Mouse (Mus musculus): ENCODE measurements at regions not wholly inside any gene's neighbourhood (a gene's known extent, or its start where the extent isn't known, plus 50 kb on each side); places are given as distances from the start of the nearest gene placed in this dataset.

- ATAC-seq = no peak
- Histone ChIP-seq H3K4me3 (ENCODE audit: low read length) (no peak overlapping the region), H3K4me2 (ENCODE audit: low read depth, low read length) (no peak overlapping the region), H3K27me3 (replicated peaks; ENCODE audit: control insufficient read depth, insufficient read depth, low read length) (no peaks in the 10 kb centered on the region), H3K4me1 (ENCODE audit: control insufficient read depth, insufficient read depth, low read length) (no peaks in the 10 kb centered on the region), H3K9me3 (ENCODE audit: control insufficient read depth, low read length) (no peaks in the 10 kb centered on the region), H3K9ac (ENCODE audit: low read depth, low read length) (no peak overlapping the region), H3K27ac (ENCODE audit: low read length) (no peak overlapping the region), H3K36me3 (ENCODE audit: control insufficient read depth, insufficient read depth, low read length) (no peaks in the 10 kb centered on the region)
- 74% methylated on average over 2 of the region's 2 CpGs for WGBS
These were observed 761.8 kb downstream of the Pla2g4a start for GRCm38 (mm10) chr1:149199284-149199683.

DNA sequence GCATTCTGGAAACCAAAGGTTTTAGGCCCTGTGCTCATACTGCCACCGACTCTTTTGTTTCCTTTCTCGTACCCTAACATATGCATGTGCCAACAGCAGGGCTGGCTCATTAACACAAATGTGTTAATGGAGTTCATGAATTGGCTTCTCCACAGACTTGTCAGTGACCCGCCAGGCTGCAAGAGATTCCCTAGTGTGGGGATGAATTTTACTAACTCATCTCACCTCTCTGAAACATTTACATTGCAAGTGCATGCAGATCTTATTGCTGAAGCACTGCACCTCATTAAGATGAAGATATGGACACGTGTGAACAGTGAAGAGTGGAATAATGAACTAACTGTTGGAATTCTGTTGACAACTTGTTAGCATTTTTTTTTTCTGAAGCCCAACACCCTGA lies 762.2 kb downstream of the Pla2g4a start:
- no peaks in the 10 kb centered on the region for H3K27me3 ChIP-seq (replicated peaks; ENCODE audit: control insufficient read depth, insufficient read depth, low read length)
- 69% methylated on average over 4 of the region's 4 CpGs for WGBS
- no peaks in the 10 kb centered on the region for H3K4me1 ChIP-seq (ENCODE audit: control insufficient read depth, insufficient read depth, low read length)
- H3K4me3 ChIP-seq (ENCODE audit: low read length) = no peak overlapping the region
- no peak for ATAC-seq
- no peak overlapping the region for H3K9ac ChIP-seq (ENCODE audit: low read depth, low read length)
- no peaks in the 10 kb centered on the region for H3K9me3 ChIP-seq (ENCODE audit: control insufficient read depth, low read length)
- no peak overlapping the region for H3K27ac ChIP-seq (ENCODE audit: low read length)
- no peaks in the 10 kb centered on the region for H3K36me3 ChIP-seq (ENCODE audit: control insufficient read depth, insufficient read depth, low read length)
- no peak overlapping the region for H3K4me2 ChIP-seq (ENCODE audit: low read depth, low read length)
